Mouse (Mus musculus) forelimb bud, embryonic 11.5 days (tissue): ENCODE measurements around the gene Yeats2.
A peak's percentile ranks its signal among the peaks of the same experiment; 100 is the strongest.
"Not testable (repeated sequence)": the region's sequence is repeated elsewhere in the genome, so short reads cannot be mapped to it uniquely, and the experiment has no call there.

Experiments used
- DNase-seq: peaks from one replicate; pipeline ENCODE4 v3.0.0-alpha.2; 2012; ENCODE audit warnings: low read depth, low spot score

Yeats2 gene

DNA sequence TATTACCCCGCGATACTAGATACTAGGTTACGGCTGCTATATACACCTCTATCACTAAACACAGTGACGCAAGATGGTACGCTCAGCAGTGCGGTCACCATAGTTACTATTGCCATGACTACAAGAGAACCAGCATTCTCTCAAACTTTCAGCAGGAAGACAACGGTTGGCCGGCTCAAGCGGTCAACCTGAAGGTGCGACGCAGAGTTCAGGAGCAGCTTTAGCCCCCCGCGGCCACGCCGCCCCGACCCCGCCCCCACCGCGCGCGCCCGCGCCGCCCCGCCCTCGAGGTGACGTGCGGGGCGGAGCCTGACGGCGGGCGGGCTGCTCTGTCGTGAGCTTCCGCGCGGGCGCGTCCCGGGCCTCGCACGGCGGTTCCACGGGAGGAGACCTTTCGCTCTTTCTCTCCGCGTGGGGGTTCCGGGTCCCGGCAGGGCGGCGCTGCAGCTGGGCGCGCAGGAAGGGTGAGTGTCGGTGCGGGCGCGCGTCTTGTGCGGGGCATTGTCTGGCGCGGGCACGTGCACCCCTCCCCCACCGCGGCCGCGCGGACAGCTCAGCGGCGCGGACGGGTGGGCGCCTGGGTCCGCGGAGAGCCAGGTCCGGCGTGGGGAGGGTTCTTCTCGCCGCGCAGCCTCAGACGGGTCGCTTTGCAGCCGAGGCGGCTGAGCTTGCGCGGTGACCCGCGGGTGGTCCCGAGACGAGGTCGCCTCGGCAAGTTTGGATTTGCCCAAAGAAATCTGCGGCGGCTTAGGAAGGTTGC lies at the start of gene Yeats2:
Gene Yeats2, plus strand, starts transcription at position 292 of the 760 bp plus-strand sequence.
- peak; percentile 81 for DNase-seq

DNA sequence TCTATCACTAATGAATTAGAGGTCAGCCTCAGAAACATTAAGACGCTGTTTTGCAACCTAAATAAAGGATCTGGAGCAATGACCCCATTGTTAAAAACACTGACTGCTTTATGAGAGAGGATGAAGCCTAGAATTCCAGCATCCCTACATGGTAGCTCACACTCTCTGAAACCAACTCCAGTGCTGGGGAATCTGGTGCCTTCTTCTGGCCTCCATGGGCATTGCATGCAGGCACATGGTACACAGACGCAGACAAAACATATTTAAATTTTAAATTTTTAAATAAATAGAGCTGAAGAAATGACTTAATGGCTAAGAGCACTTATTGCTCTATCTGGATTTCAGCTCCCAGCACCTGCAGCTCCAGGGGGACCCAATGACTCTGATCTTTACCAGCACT lies 44.9 kb upstream of the Yeats2 start:
- DNase-seq: peak; percentile 9

DNA sequence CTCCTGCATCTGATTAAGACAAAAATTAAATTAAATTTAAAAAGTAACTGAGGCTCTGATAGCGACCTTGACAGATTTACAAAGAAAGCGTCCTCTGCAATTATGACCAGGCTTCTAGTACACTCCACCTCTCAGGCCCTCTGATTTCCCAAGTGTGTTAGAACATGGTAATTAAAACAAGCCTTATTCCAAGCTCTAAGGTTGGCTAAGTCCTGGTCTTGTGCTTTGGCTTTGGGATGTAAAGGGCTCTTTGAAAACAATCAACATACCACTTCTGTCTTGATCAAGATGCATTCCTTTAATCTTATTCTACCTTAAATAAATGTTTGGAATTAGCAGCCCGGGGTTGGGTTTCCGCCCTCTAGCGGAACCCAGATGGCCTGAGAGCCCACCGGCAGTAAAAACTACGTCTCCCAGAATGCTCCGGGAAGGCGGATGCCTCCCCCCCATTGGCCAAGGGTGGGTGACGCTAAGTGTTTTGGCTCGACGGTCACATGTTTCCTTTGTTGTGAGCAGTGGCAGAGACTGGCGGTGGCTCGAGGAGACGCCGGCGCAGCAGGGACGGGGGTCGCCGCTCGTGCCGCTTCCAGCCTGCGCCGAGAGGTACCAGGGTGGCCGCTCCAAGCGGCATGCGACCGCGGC lies 43.7 kb upstream of the Yeats2 start, which contains the start of gene Klhl24:
Gene Klhl24, plus strand, starts transcription at position 474 of the 642 bp plus-strand sequence.
- DNase-seq: peak; percentile 97

DNA sequence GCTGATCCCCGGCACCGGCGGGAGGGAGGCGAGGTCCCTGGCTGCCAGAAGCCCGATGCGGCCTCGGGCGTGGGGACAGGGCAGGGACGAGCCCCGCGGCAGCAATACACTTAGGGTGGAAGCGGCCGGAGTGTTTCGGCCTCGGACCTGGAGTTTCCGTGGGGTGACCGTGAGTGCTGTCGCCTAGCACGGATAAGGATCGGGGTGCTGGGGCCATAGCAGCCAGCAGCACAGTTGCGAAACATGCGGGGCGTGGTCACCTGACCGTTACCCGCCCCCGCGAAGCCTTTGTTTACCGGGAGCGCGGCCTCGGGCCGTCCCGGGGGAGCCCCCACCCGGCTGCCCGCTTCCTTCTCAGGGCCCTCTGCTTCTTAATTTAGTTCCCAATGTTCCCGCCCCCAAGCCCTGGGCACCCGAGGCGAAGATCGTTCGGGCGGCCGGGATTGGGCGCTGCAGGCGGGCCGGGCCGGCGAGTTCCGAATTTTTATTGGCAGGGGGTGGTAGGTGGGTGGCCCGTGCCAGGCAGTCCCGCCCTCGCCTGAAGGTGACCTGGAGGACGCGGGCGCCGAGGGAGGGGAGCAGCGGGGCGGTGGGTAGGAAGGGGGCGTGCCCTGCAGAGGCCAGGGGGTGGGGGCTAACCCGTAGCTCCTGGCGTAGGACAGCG lies 43.0 kb upstream of the Yeats2 start:
- peak; percentile 89 for DNase-seq

DNA sequence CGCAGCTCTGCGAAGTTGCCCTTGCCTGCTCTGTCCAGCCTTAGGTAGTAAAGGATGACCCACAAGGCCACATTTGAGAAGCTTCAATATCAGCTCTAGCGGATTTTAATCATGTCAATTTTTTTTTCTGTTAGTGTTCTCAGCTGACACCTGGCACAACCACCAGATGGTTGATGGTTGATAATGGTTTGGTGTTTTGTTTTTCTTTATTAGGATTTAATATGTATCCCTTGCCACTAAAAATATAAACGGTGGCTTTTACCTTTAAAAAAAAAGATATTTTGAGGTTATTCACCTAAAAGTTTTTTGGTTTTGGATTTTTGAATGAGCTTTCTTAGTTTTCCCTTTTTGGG lies 42.5 kb upstream of the Yeats2 start:
- no peak for DNase-seq

DNA sequence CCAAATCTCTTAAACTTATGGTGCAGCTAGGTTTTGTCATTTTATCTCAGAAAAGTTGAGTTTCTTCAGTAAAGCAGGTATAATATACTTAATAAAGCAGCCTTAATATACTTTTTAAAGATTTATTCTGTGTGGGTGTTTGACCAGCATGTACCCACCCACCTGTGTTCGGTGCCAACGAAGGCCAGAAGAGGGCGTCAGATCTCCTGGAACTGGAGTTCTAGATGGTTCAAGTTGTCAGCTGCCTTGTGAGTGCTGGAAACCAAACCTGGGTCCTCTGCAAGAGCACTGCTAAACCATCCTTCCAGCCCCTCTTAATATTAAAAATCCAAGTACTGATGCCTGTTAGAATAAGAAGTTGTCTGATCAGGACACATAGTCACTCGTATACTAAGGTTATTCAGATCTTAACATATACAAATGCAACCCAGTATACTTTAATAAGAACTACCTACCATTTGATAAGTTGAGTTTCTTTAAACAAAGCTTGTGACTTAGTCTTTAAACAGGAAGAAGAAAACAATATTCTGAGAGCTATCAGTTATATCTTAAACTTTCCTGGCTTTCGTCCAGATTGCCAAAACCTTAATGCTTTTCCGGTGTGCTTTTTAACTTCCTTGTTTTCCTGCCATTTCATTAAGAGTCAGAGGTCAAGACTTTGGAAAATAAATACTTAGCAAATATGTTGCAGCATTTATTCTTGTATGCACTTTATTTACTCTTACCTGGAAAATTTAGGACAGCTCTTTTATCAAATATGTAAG lies 41.8 kb upstream of the Yeats2 start:
- DNase-seq: no peak

DNA sequence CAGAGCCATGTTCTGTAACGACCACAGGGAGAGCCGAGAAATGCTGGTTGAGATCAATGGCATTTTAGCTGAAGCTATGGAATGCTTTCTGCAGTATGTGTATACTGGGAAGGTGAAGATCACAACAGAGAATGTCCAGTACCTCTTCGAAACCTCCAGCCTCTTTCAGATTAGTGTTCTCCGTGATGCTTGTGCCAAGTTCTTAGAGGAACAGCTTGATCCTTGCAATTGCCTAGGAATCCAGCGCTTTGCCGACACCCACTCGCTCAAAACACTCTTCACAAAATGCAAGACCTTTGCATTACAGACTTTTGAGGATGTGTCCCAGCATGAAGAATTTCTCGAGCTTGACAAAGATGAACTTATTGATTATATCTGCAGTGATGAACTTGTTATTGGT lies 33.9 kb upstream of the Yeats2 start:
- DNase-seq: no peak

DNA sequence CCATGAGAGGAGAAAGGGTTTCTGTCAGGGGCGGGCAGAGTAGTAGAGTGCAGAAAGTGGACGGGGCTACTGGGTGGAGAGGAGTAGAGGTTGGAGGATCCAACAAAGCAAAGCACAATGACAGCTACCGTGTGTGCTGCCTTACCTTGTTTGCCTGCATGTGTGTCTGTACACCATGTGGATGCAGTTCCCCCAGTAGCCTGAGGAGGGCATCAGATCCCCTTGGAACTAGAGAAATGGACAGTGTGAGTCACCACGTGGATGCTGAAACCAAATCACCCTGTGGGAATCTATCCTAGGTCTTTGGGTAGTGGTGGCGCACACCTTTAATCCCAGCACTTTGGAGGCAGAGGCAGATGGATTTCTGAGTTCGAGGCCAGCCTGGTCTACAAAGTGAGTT lies 31.9 kb upstream of the Yeats2 start:
- no peak for DNase-seq

DNA sequence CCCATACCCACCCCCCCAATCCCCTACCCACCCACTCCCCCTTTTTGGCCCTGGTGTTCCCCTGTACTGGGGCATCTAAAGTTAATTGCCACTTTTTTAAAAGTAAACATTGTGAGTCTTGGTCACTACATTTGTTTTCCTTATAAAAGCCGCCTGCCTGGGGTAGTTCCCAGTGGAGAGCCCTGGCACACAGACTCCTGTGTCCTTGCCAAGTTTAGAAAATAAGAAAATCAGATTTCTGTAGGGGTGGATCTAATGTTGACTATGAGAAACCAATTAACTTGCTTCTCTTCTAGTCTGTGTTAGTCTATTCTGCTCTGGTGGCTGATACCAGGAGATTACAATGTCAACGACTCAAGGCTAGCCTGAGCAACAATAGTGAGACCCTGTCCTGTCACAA lies 28.2 kb upstream of the Yeats2 start:
- DNase-seq: no peak

DNA sequence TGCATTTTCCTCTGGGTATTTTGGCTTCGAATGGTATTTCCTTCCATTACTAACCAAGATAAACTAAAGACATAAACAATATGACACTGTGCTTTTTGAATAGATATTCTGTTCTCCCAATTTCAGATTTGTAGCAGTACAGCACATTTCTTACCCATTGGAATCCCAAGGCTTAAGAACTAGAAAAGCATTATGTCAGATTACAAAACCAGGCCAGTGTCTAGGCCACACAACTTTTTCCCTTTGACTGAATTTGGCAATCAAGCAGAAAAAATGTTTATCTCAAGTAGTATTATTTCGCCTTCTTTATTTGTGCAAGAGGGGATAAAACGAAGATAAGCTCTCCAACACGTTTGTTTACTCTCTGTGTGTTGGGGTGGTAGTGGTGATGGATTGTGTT lies 24.8 kb upstream of the Yeats2 start:
- DNase-seq: no peak

DNA sequence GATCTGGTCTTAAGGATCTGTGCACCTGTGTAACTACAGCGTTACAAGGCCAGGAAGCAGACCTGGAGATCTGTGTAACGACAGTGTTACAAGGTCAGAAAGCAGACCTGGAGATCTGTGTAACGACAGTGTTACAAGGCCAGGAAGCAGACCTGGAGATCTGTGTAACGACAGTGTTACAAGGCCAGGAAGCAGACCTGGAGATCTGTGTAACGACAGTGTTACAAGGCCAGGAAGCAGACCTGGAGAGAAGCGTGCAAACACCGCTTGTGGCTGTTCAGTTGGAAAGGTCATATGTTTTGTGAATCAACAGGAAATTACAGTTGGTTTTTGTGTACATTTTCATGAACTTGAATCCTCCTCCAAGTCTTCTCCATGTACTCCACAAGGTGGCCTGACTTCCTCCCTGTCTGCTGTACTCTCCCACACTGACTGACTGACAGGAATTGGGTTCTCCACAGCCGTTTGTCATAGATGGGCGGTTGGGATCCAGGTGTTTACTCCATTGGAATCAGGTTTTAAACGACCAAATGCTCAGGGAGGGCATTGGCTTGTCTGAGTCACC lies 14.5 kb upstream of the Yeats2 start:
- DNase-seq: not testable (repeated sequence)

DNA sequence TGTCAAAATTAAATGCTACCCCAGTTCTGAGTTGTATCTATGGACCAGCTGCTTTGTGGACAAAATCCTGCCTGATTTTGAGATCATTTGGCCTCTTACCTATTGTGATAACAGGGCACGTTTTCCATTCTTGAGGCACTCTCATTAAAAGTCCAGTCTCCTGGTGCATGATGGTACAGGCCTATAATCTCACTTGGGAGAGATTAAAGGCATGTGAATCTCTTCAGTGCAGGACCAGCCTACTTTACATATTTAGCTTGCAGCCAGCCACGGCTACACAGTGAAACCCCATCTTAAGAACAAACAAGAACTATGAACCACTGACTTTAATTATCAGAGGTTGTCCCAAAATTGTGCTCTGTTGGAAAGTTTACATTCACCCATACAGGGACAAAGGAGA lies 10.5 kb upstream of the Yeats2 start:
- DNase-seq: no peak

DNA sequence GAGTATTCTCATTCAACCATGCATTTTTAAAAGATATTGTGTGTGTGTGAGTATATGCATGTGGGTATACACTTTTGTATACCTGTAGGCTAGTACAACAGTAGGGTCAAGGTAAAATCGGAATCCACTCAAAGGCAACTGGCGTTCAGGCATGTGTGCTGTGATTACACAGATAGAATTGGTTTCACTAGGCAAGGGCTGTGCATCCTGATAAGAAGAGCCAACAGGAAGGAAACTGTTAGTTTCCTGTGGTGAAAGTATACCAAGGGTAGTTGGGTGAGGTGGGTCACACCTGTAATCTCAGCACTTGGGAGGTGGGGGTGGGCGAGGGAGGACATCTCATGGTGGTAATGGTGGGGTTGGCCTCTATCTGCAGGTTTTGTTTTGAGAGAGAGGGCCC lies 3.7 kb downstream of the Yeats2 start:
- no peak for DNase-seq

DNA sequence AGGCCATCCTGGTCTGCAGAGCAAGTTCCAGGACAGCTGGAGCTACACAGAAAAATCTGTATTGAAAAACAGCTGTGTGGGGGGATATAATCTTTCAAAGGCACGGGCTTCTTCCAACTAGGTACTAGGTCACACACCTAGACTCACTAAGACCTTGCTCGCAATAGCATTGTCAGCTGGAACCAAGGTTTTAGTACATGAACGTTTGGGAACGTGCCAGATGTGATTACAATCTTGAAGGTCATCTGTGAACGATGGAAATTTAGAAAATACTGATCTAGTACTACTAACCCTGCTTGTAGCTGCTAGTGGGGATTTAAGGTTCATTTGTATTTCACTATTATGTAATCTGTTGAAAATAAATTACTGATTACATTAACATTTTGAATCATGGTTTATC lies 11.1 kb downstream of the Yeats2 start:
- no peak for DNase-seq

DNA sequence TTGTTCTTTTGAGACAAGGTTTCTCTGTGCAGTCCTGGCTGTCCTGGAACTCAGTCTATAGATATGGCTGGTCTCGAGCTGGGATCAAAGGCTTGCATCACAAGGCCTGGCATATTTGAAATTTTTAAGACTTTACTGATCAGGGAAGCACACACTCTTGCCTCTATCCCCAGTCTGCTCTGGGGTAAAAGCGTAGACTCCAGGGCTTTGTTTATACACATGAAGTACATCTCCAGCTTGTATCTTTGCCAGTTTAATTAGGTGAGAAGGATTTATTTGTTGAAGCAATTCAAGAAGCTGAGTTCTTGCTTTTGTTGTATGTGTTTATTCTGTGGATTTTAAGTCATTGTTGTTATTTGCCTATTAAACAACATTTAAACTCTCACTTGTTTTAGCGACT lies 12.9 kb downstream of the Yeats2 start:
- no peak for DNase-seq

DNA sequence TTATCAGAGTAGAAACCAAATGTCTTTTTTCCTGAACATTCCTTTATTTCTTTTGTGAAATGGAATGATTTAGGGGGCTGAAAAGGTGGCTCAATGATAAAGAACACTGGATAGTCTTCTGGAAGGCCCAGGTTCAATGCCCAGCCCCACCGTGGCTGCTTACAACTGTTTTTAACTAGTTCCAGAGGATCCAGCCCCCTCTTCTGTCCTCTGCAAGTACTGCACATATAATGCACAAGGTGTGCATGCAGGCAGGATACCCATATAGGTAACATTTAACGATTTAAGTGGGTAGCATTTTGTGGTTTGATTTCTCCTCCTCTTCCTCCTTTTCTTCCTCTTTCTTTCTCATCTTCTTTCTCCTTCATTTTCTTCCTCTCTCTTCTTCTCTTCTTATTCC lies 19.3 kb downstream of the Yeats2 start:
- DNase-seq: no peak

DNA sequence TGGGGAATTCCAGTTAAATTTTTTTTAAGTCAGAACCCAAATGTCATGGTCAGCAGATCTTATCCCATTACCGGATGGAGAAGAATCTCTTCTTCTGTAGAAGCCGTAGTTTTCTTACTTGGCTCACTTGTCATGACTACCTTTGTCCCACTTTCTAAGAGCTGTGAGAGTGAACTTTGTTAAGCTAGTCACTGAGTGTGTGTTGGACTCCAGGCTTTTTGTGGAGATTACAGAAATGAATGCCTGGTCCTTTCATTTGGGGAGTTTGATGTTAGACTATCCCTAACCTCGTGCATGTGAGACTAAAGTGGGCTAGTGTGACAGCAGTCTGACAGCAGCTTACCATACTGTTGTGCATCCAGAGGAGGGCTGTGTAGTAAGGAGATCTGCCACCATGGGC lies 28.2 kb downstream of the Yeats2 start:
- DNase-seq: no peak

DNA sequence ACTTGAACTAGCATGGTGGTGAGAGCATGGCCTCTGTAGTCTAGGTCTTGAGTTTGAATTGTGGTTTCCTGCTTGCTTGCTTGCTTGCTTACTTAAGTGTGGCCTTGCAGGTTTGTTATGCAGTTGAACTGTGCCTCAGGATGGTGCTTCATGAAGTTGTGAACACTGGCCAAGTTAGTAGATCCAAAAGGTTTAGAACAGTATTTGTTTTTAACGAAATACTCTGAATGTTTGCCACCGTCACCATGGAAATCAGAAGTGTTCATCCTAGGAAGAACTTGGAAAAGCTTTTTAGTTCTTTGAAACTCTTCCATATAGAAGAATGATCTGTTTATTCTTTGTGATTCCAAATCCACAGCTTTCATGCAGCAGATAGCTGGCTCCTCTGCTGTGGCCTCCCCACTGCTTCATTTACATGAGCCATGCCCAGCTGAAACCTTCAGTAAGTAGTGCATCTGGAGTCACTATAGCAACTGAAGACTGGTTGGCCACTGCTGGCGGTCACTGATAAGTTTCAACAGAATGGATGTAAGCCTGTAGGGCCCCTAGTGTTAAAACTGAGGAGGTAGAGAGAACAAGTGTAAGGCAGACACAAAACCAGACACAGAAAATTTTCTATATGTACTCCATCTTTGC lies 28.7 kb downstream of the Yeats2 start:
- DNase-seq: no peak

DNA sequence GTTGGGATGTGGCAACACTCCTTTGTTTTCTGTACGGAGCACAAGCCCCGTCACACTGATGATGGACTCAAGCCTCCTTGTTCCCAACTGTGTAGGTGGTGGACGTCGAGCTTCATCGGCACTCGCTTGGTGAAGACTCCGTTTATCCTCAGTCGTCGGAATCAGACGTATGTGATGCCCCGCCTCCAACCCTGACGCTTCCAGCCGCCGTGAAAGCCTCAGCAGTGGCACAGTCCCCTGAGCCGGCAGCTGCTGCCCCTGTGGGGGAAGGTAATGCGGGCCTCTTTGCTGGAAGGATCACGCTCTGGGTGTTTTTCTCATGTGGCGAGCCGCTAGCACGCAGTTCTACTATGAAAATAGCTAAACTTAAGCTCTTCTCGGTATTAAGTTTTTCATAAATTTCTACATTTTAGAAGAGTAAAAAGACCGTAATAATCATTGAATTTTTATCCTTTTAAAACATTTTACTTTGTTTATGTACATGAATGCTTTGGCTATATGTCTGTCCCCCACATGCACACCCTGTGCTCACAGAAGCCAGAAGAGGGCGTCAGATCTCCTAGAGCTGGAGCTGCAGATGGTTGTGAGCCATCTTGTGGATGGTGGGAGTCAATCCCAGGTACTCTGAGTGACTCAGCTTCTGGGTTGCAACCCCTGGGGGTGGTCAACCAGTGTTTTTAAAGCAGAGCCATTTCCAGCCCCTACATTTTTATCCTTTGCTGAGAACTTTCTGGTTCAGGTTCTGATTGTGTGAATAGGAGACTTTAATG lies 38.7 kb downstream of the Yeats2 start:
- DNase-seq: no peak

DNA sequence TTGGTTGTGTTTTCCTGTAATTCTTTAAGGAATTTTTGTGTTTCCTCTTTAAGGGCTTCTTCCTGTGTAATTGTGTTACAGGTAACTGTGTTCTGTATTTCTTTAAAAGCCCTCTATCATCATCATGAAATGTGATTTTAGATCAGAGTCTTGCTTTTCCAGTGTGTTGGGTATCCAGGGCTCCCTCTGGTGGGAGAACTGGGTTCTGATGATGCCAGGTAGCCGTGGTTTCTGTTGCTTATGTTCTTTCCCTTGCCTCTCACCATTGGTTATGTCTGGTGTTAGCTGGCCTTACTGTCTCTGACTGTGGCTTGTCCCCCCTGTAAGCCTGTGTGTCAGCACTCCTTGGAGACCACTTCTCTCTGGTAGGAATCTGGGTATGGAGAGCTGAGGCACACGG lies 44.5 kb downstream of the Yeats2 start:
- DNase-seq: peak; percentile 12
